Mouse (Mus musculus) hindbrain, embryonic 16.5 days (tissue): ENCODE results near the gene Plk2. TPM values are rescaled to one million over a fixed set of nuclear protein-coding genes. Genes with fewer than 3 reads are reported as not detected.
"Not testable (repeated sequence)": the region's sequence is repeated elsewhere in the genome, so short reads cannot be mapped to it uniquely, and the experiment has no call there.

ENCODE experiments used
- ATAC-seq: fragments of 200-750 bp; cut with Nextera tagmentation; 2 replicates; pipeline ENCODE4 v1.8.0; 2017; ENCODE audit warnings: moderate TSS enrichment, moderate library complexity
- H3K27ac ChIP-seq: fragments of 300-500 bp; sonication (generic); 2 replicates; pipeline ENCODE4 v1.5.1; 2014; ENCODE audit warnings: low read depth, mild to moderate bottlenecking, control low read depth, low read length, moderate library complexity
- H3K27me3 ChIP-seq: fragments of 300-500 bp; sonication (generic); replicated peaks from 2 replicates; pipeline ENCODE4 v1.6.1; 2014; ENCODE audit warnings: low read length; ENCODE audit not compliant: control insufficient read depth, insufficient read depth
- H3K36me3 ChIP-seq: fragments of 300-500 bp; sonication (generic); 2 replicates; pipeline ENCODE4 v1.6.1; 2014; ENCODE audit warnings: mild to moderate bottlenecking, low read length, moderate library complexity, mixed read lengths; ENCODE audit not compliant: control insufficient read depth, insufficient read depth
- H3K4me1 ChIP-seq: fragments of 300-500 bp; sonication (generic); 2 replicates; pipeline ENCODE4 v1.6.1; 2014; ENCODE audit warnings: low read depth, low read length; ENCODE audit not compliant: control insufficient read depth, insufficient read depth
- H3K4me2 ChIP-seq: fragments of 300-500 bp; sonication (generic); 2 replicates; pipeline ENCODE4 v1.6.1; 2014; ENCODE audit warnings: mild to moderate bottlenecking, low read length, control low read depth, moderate library complexity
- H3K4me3 ChIP-seq: fragments of 300-500 bp; sonication (generic); 2 replicates; pipeline ENCODE4 v1.5.1; 2014; ENCODE audit warnings: mild to moderate bottlenecking, low read length, control low read depth, moderate library complexity
- H3K9ac ChIP-seq: fragments of 300-500 bp; sonication (generic); 2 replicates; pipeline ENCODE4 v1.6.1; 2014; ENCODE audit warnings: low read depth, mild to moderate bottlenecking, control low read depth, low read length, moderate library complexity
- H3K9me3 ChIP-seq: fragments of 300-500 bp; sonication (generic); 2 replicates; pipeline ENCODE4 v1.6.1; 2014; ENCODE audit warnings: mild to moderate bottlenecking, low read length, moderate library complexity; ENCODE audit not compliant: control insufficient read depth
- WGBS: fragments of 180-500 bp; shearing (Covaris S2); extraction: QIAGEN DNeasy Blood & Tissue Kit; methylation state at CpG from one replicate; pipeline ENCODE4 v1.1.7; 2014; 5-methylcytosine and 5-hydroxymethylcytosine counted together
- polyA plus RNA-seq: library from polyadenylated mRNA; unstranded; fragments of >200 nt; fragmentation: Nextera tagmentation; extraction: Ambion mirVana; gene quantifications from 2 replicates; pipeline ENCODE4 v1.2.1, GENCODE M21; 2015

Gene Plk2
- polyA plus RNA-seq, 1 experiment from 2014 or later, result 125 TPM

DNA sequence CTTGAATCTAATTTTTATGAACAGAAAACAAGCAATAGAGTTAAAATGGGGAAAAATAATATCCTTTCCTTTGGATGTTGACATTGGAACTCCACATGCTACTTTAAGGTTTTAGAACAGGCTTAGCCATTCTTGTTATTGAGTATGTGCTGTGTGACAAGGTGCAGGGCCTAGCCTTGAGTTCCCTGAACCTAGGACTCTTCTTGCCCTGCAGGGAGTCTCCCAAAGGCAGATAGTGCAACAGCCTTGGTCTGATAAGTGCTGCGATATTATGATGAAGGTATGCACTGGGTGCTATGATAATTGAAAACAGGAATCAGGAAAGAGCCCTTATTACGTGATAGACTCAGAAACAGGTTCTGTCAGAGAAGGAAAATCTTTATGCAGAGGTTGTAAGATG lies 7.0 kb downstream of the Plk2 start:
- Histone ChIP-seq H3K27me3 (no peaks in the 10 kb centered on the region), H3K36me3 (peaks cover 41% of the 10 kb centered on the region), H3K4me3 (no peak overlapping the region), H3K4me1 (peaks cover 5% of the 10 kb centered on the region), H3K9ac (no peak overlapping the region), H3K4me2 (no peak overlapping the region), H3K9me3 (peaks cover 4% of the 10 kb centered on the region), H3K27ac (no peak overlapping the region)
- no peak for ATAC-seq
- 96% methylated on average over 2 of the region's 2 CpGs for WGBS

DNA sequence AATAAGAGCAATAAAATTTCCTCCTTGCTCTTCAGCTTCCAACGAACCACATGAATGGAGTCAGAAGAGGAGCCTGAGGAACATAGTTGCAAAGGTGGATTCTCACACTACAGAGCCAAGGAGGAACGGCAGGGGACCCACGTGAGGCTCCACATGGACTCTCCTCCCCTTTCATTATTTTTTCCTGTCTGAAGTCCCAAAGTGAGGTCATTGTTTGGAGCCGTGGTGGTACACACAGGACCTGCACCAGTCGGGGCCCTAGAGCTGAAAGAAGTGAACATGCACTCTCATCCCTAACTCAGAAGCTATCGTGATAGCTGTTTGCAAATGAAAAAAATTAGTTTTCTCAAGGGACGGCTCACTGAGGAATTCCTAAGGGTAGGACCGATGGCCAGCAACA lies 9.2 kb downstream of the Plk2 start:
- no peak overlapping the region for H3K27ac ChIP-seq
- ATAC-seq, result no peak
- H3K4me2 ChIP-seq, result no peak overlapping the region
- no peak overlapping the region for H3K4me3 ChIP-seq
- H3K4me1 ChIP-seq, result peaks cover 2% of the 10 kb centered on the region; the same call in 1 of the 2 replicates
- peaks cover 24% of the 10 kb centered on the region for H3K36me3 ChIP-seq
- 76% methylated on average over 8 of the region's 8 CpGs for WGBS
- H3K27me3 ChIP-seq, result no peaks in the 10 kb centered on the region
- H3K9ac ChIP-seq, result no peak overlapping the region
- H3K9me3 ChIP-seq, result peaks cover 4% of the 10 kb centered on the region; the same call in 1 of the 2 replicates

DNA sequence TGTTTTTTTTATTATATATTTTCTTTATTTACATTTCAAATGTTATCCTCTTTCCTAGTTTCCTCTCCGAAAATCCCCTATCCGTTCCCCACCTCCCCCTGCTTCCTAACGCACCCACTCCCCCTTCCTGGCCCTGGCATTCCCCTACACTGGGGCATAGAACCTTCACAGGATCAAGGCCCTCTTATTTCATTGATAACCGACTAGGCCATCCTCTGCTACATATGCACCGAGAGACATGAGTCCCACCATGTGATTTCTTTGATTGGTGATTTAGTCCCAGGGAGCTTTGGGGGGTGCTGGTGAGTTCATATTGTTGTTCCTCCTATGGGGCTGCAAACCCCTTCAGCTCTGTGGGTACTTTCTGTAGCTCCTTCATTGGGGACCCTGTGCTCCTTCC lies 9.8 kb downstream of the Plk2 start:
- 85% methylated on average over 5 of the region's 5 CpGs for whole genome bisulfite sequencing
- H3K4me1 ChIP-seq, H3K4me2 ChIP-seq, H3K9me3 ChIP-seq, H3K9ac ChIP-seq, H3K27ac ChIP-seq, H3K4me3 ChIP-seq, ATAC-seq, H3K27me3 ChIP-seq: not testable (repeated sequence)
- H3K36me3 ChIP-seq, result peaks cover 18% of the 10 kb centered on the region

DNA sequence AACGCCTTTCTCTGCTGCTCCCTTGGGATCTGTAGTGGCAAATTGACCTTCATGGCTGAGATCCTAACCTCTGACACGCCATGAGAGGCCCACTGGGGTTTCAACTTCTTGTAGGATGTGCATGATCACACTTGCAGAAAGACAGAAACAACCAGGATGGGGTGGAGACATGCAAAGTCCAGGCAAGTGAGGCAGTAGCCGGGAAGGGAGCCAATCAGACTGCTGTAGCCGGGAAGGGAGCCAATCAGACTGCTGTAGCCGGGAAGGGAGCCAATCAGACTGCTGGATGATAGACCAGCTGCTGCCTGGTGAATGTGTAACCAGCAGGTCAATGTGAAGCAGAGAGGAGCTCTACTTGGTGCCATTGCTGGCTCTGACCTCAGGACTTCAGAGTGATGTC lies 11.3 kb downstream of the Plk2 start:
- ATAC-seq, result no peak
- peaks cover 3% of the 10 kb centered on the region for H3K36me3 ChIP-seq
- whole genome bisulfite sequencing, result 62% methylated on average over 5 of the region's 5 CpGs
- H3K9me3 ChIP-seq, result no peaks in the 10 kb centered on the region
- no peaks in the 10 kb centered on the region for H3K4me1 ChIP-seq
- H3K4me3 ChIP-seq, result no peak overlapping the region
- H3K27me3 ChIP-seq, result no peaks in the 10 kb centered on the region
- no peak overlapping the region for H3K9ac ChIP-seq
- H3K4me2 ChIP-seq, result no peak overlapping the region
- no peak overlapping the region for H3K27ac ChIP-seq

DNA sequence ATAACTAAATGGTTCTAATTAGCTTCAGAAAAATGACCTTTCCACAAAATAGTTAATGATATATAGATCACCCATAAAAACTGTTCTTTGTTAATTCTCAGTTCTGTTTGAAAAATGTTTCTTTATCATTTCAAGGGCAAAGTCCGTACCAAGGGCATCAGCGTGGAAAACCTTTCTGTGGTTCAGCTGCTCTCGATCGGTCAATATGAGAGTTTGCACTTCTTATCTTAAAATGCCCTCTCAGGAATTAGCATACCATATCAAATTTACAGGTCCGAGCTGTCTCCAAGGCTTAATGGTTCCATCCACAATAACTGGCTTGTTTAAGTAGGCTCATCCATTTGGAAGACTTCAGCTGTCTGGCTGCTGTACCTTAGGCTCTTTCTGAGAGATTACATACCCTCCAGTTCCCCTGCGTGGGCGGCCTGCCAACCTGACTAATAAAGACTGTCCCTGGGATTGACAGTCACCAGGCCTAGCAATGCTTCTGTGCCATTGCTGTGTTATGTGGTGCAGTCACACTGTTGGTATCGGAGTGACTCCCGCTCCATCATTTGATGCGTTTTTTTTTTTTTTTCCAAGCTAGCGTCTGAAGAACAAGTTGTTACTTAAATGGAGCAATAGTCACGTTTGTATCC lies 17.8 kb downstream of the Plk2 start:
- peak; percentile 81 for ATAC-seq

DNA sequence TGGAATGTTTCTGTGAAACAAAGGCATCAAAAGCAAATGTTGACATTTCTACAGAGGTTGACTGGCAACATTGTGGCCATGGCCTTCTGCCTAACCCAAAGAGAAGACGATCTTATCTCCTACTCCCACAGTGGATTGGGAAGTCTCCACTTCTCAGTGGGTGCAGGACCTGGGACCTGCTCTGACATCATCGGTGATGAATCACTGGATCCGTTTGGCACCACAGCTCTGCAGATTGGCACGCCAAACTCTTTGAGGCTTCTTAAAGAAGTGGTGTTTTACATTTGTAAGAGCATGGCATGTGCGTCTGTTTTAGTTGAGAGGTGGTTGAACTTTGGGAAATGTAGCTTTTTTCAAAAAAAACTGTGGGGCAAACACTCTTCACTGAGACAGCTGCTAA lies 23.8 kb downstream of the Plk2 start:
- Histone ChIP-seq H3K27ac (no peak overlapping the region), H3K4me3 (no peak overlapping the region), H3K9ac (no peak overlapping the region), H3K36me3 (no peaks in the 10 kb centered on the region), H3K4me1 (no peaks in the 10 kb centered on the region), H3K27me3 (no peaks in the 10 kb centered on the region), H3K4me2 (no peak overlapping the region), H3K9me3 (no peaks in the 10 kb centered on the region)
- 90% methylated on average over 5 of the region's 5 CpGs for WGBS
- no peak for ATAC-seq

More for the DNA sequence above, 17.8 kb downstream of the Plk2 start:
- Histone ChIP-seq H3K4me2 (no peak overlapping the region), H3K4me3 (no peak overlapping the region), H3K9me3 (no peaks in the 10 kb centered on the region), H3K4me1 (no peaks in the 10 kb centered on the region), H3K36me3 (no peaks in the 10 kb centered on the region), H3K27ac (no peak overlapping the region), H3K9ac (no peak overlapping the region), H3K27me3 (no peaks in the 10 kb centered on the region)
- WGBS, result 70% methylated on average over 12 of the region's 12 CpGs

DNA sequence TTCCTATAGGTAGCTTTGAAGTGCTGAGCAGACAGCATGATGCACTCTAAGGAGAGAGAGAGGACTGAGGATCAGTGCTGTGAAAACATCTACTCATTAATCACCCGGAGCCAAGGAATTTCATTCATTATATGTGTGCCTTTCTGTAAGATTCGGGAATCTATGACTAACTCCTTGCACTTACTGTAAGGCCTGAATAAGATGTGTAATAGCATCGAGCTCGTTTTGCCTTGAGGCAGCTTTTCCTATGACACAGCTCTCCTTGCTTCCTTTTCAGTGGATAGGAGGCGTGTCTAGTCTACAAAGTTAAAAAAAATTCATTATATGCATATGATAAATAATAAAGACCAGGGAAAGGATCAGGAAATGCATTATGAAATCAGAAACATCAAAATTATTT lies 24.8 kb downstream of the Plk2 start:
- ATAC-seq, result no peak
- 80% methylated on average over 5 of the region's 5 CpGs for WGBS
- no peak overlapping the region for H3K4me3 ChIP-seq

DNA sequence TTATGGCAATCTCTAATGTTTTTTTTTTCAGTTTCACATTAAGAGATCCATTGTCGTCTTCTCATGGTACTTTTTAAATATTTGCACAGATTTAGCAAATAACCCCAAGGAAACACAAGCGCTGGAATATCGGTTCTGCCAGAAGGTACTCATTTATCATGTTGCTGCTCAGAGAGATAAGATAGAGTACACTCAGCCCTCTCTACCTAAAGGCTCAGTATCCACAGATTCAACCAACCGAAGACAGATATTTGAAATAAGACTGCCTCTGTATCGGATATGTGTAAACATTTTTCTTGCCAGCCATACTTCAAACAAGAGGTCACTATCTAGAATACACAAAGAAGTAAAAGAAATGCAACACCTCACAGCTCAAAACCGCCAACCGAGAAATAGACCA lies 27.6 kb downstream of the Plk2 start:
- Histone ChIP-seq H3K4me2 (no peak overlapping the region), H3K4me1 (no peaks in the 10 kb centered on the region), H3K27ac (no peak overlapping the region), H3K27me3 (no peaks in the 10 kb centered on the region), H3K9me3 (no peaks in the 10 kb centered on the region), H3K9ac (no peak overlapping the region), H3K36me3 (no peaks in the 10 kb centered on the region), H3K4me3 (no peak overlapping the region)
- WGBS, result 88% methylated on average over 7 of the region's 7 CpGs
- no peak for ATAC-seq

More for the DNA sequence above, 24.8 kb downstream of the Plk2 start:
- H3K36me3 ChIP-seq, result no peaks in the 10 kb centered on the region
- H3K27ac ChIP-seq, result no peak overlapping the region
- no peaks in the 10 kb centered on the region for H3K4me1 ChIP-seq
- H3K27me3 ChIP-seq, result no peaks in the 10 kb centered on the region
- no peak overlapping the region for H3K4me2 ChIP-seq
- H3K9me3 ChIP-seq, result no peaks in the 10 kb centered on the region
- H3K9ac ChIP-seq, result no peak overlapping the region

DNA sequence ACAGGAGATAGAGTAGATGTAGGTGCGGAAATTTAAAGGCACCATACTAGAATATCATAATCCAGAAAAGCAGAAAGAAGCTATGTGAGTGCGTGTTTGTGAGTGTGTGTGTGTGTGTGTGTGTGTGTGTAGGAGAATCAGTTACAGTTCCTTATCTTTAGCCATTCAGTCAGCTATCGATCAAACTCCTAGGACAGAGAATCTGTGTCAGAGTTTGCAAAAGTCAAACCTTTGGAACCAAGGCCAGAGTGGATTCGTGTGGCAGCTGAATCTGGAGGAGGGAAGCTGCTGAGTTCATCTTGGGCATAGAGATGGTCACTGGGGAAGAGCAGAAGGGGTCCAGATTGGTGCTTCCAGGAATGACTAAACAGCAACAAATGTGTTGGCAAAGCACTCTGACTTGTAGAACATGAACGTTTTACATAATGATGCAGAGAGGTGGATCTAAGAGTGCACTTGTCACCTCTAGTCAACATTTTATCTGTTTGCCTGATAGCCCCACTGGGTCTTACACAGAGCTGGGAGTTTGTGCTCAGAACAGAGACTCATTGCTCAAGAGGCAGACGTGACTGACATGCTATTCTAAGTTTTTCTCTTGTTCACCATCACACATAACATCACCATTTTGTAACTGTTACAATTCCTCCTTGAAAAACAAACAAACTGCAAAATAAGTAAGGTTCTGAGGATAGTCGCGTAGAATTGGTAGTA lies 30.8 kb downstream of the Plk2 start:
- no peaks in the 10 kb centered on the region for H3K9me3 ChIP-seq
- 90% methylated on average over 8 of the region's 8 CpGs for WGBS
- no peak overlapping the region for H3K4me3 ChIP-seq
- no peaks in the 10 kb centered on the region for H3K4me1 ChIP-seq
- no peak for ATAC-seq
- no peaks in the 10 kb centered on the region for H3K36me3 ChIP-seq
- no peaks in the 10 kb centered on the region for H3K27me3 ChIP-seq
- no peak overlapping the region for H3K27ac ChIP-seq
- no peak overlapping the region for H3K9ac ChIP-seq
- no peak overlapping the region for H3K4me2 ChIP-seq
